In the genomic region with DNA sequence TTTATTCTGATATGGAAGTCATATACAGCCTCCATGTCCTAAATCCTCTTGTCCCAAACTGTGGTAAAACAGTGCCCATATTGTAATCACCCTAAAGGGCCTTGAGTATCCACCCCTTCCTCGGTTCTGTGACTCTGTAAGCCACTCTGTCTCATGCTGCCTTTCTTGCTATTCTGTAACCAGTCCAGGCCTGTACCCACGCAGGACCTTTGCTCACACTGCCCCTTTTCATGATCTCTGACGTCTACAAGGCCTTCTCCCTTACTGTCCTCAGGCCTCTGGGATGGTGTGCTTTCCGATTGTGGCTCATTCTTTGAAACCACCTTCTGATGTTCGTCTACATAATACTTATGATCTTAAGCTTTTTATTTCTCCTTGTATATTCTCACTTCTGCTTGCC, we compare ENCODE assay signal across 14 mouse cellular contexts. TPM values are rescaled to one million over a fixed set of nuclear protein-coding genes. Genes with fewer than 3 reads are reported as not detected.
DNase-seq lines count a peak whose midpoint lies in the region; ATAC-seq lines count a peak whose summit lies in the region.
"Had no signal": no experiment of that assay in that cellular context is flagged by ENCODE, and none has a peak within 500 bp of the region (broad histone marks: within the 10 kb centered on the region; RNA-seq: fewer than 3 reads in every experiment).

No protein-coding gene starts in this region.

- no peak overlapping the region for H3K27ac ChIP-seq in heart, embryonic 13.5 days (replicated peaks)
- no peak overlapping the region for H3K27ac ChIP-seq in limb, embryonic 13.5 days
- H3K27ac ChIP-seq in limb, embryonic 10.5 days = no peak overlapping the region
- H3K27ac ChIP-seq in midbrain, embryonic 13.5 days = no peak overlapping the region
- H3K27ac ChIP-seq in midbrain, embryonic 16.5 days (ENCODE audit: low read length) = no peak overlapping the region
- H3K27ac ChIP-seq in macrophage = no peak overlapping the region

- no peak overlapping the region for H3K4me3 ChIP-seq in heart, embryonic 13.5 days
- no peak overlapping the region for H3K4me3 ChIP-seq in limb, embryonic 13.5 days
- no peak overlapping the region for H3K4me3 ChIP-seq in limb, embryonic 10.5 days
- 0 out of 2 replicates have a peak overlapping the region, but pooled peaks have one; percentile 83 for H3K4me3 ChIP-seq in midbrain, embryonic 13.5 days (replicated peaks)
- no peak overlapping the region for H3K4me3 ChIP-seq in midbrain, embryonic 16.5 days (ENCODE audit: low read depth, low read length)
- H3K4me3 ChIP-seq in macrophage (ENCODE audit: inconsistent target) = peak overlapping the region; percentile 80; the same call in 1 of the 2 replicates

- no peak for ATAC-seq in heart, embryonic 13.5 days (ENCODE audit: extremely low read depth, insufficient number of reproducible peaks, low FRiP score, low TSS enrichment)
- ATAC-seq in limb, embryonic 13.5 days (ENCODE audit: low FRiP score, low read depth) = no peak
- no peak for ATAC-seq in midbrain, embryonic 13.5 days
- ATAC-seq in midbrain, embryonic 16.5 days = no peak

- peaks cover 59% of the 10 kb centered on the region for H3K79me2 ChIP-seq in macrophage (ENCODE audit: inconsistent target)

- WGBS in heart, embryonic 13.5 days = 78% methylated on average over 5 of the region's 5 CpGs
- WGBS in limb, embryonic 13.5 days = 74% methylated on average over 5 of the region's 5 CpGs
- 90% methylated on average over 5 of the region's 5 CpGs for WGBS in limb, embryonic 10.5 days
- WGBS in midbrain, embryonic 13.5 days = 83% methylated on average over 5 of the region's 5 CpGs
- WGBS in midbrain, embryonic 16.5 days = 79% methylated on average over 5 of the region's 5 CpGs
- 91% methylated on average over 5 of the region's 5 CpGs for WGBS in macrophage (ENCODE audit: missing documents)

- 0 out of 2 replicates have a peak, but pooled peaks cover 3% of the 10 kb centered on the region for H3K36me3 ChIP-seq in heart, embryonic 13.5 days
- no peaks in the 10 kb centered on the region; the same call in 1 of the 2 replicates for H3K36me3 ChIP-seq in limb, embryonic 13.5 days
- H3K36me3 ChIP-seq in limb, embryonic 10.5 days = no peaks in the 10 kb centered on the region
- H3K36me3 ChIP-seq in midbrain, embryonic 13.5 days = no peaks in the 10 kb centered on the region
- H3K36me3 ChIP-seq in midbrain, embryonic 16.5 days (ENCODE audit: control insufficient read depth, insufficient read depth, low read length) = no peaks in the 10 kb centered on the region
- peaks cover 7% of the 10 kb centered on the region for H3K36me3 ChIP-seq in macrophage (ENCODE audit: inconsistent target)

- no peak overlapping the region for H3K9ac ChIP-seq in heart, embryonic 13.5 days
- no peak overlapping the region for H3K9ac ChIP-seq in limb, embryonic 13.5 days
- no peak overlapping the region for H3K9ac ChIP-seq in midbrain, embryonic 13.5 days (replicated peaks)
- no peak overlapping the region for H3K9ac ChIP-seq in midbrain, embryonic 16.5 days (ENCODE audit: low read depth, low read length)

- peak overlapping the region; percentile 78; the same call in 1 of the 2 replicates for H3K4me2 ChIP-seq in heart, embryonic 13.5 days
- peak overlapping the region; percentile 68; the same call in 1 of the 2 replicates for H3K4me2 ChIP-seq in limb, embryonic 13.5 days (replicated peaks)
- no peak overlapping the region; the same call in 1 of the 2 replicates for H3K4me2 ChIP-seq in midbrain, embryonic 13.5 days (replicated peaks)
- no peak overlapping the region for H3K4me2 ChIP-seq in midbrain, embryonic 16.5 days (ENCODE audit: low read length)

- H3K27me3 ChIP-seq in heart, embryonic 13.5 days (replicated peaks) = no peaks in the 10 kb centered on the region
- H3K27me3 ChIP-seq in limb, embryonic 13.5 days = no peaks in the 10 kb centered on the region
- H3K27me3 ChIP-seq in limb, embryonic 10.5 days (ENCODE audit: low read depth, poor library complexity, severe bottlenecking) = no peaks in the 10 kb centered on the region
- H3K27me3 ChIP-seq in midbrain, embryonic 13.5 days = no peaks in the 10 kb centered on the region
- no peaks in the 10 kb centered on the region for H3K27me3 ChIP-seq in midbrain, embryonic 16.5 days (ENCODE audit: control insufficient read depth, insufficient read depth, low read depth, low read length)

- intact Hi-C loops in heart, postnatal 14 days (cut with DNase I) = loop anchor here (10.0 kb wide), 1 partner anchor 914 kb away; a partner anchor contains a TSS

- no peaks in the 10 kb centered on the region for H3K9me3 ChIP-seq in heart, embryonic 13.5 days
- no peaks in the 10 kb centered on the region for H3K9me3 ChIP-seq in limb, embryonic 13.5 days
- H3K9me3 ChIP-seq in limb, embryonic 10.5 days (replicated peaks) = no peaks in the 10 kb centered on the region
- H3K9me3 ChIP-seq in midbrain, embryonic 13.5 days = no peaks in the 10 kb centered on the region
- H3K9me3 ChIP-seq in midbrain, embryonic 16.5 days (replicated peaks; ENCODE audit: control insufficient read depth, low read length, poor library complexity, severe bottlenecking) = no peaks in the 10 kb centered on the region
- H3K9me3 ChIP-seq: G1E had no signal

- no peak for DNase-seq in heart, postnatal 14 days
- no peak for DNase-seq in limb, embryonic 10.5 days (ENCODE audit: low spot score)
- no peak for DNase-seq in layer of hippocampus, postnatal 25 days (ENCODE audit: extremely low spot score in 1 of 2, low spot score in 1 of 2)
- DNase-seq: adrenal gland, postnatal 10 days; cerebellum, postnatal 10 days; heart, adult 11 months; layer of hippocampus, postnatal 36 days; left cerebral cortex, postnatal 4 days had no signal

- H3K4me1 ChIP-seq in heart, embryonic 13.5 days = peaks cover 8% of the 10 kb centered on the region
- H3K4me1 ChIP-seq in limb, embryonic 13.5 days = peaks cover 10% of the 10 kb centered on the region
- peaks cover 6% of the 10 kb centered on the region for H3K4me1 ChIP-seq in limb, embryonic 10.5 days
- peaks cover 10% of the 10 kb centered on the region for H3K4me1 ChIP-seq in midbrain, embryonic 13.5 days (replicated peaks)
- peaks cover 9% of the 10 kb centered on the region for H3K4me1 ChIP-seq in midbrain, embryonic 16.5 days (ENCODE audit: control insufficient read depth, insufficient read depth, low read length)

RNA-seq across cellular contexts. Expression of a gene that starts 1.4 kb away (rescaled TPM):
- 41.5 and 43.0 TPM in 2 replicates for polyA plus RNA-seq in heart, embryonic 13.5 days (2015; fragmentation: Nextera tagmentation; extraction: Ambion mirVana)
- total RNA-seq in heart, postnatal 14 days (2021) = 10 to 100 TPM; 32.7 to 35.2 TPM
- 70.1 and 71.0 TPM in 2 replicates for polyA plus RNA-seq in limb, embryonic 13.5 days (2015; fragmentation: Nextera tagmentation; extraction: Ambion mirVana)
- polyA plus RNA-seq in limb, embryonic 10.5 days (2016; fragmentation: Nextera tagmentation; extraction: Ambion mirVana) = 53.7 and 62.0 TPM in 2 replicates
- 113 and 118 TPM in 2 replicates for polyA plus RNA-seq in midbrain, embryonic 13.5 days (2015; fragmentation: Nextera tagmentation; extraction: Ambion mirVana)
- 130 and 133 TPM in 2 replicates for polyA plus RNA-seq in midbrain, embryonic 16.5 days (2015; fragmentation: Nextera tagmentation; extraction: Ambion mirVana)
- 100 to 1,000 TPM in 23 of 26 experiments, 10 to 100 TPM in 3; 71.8 to 278 (median 190) TPM for total RNA-seq in macrophage (2018; cell fraction: chromatin; rRNA removed)
- total RNA-seq in macrophage (2018; cell fraction: cytosol; rRNA removed) = 10 to 100 TPM; 68.6 to 93.1 (median 78.9) TPM
- total RNA-seq in macrophage (2018; cell fraction: nucleus; rRNA removed) = 100 to 1,000 TPM in 17 of 26 experiments, 10 to 100 TPM in 9; 61.6 to 207 (median 108) TPM
- 64.4 to 115 TPM (median 84.3 TPM) in 3 replicates for polyA plus RNA-seq in macrophage (2018)
- 100 to 1,000 TPM; 145 to 153 TPM for total RNA-seq in layer of hippocampus, postnatal 25 days (2021)

Comparison
In these comparisons a context has a peak if more than half of its experiments do, and no peak if none do; other contexts are left out.
1. H3K4me3 ChIP-seq: peak in midbrain, embryonic 13.5 days (single experiment) and macrophage (single experiment); none in heart, embryonic 13.5 days (single experiment), limb, embryonic 13.5 days (single experiment), limb, embryonic 10.5 days (single experiment) and midbrain, embryonic 16.5 days (single experiment).
2. H3K4me2 ChIP-seq: peak in heart, embryonic 13.5 days (single experiment) and limb, embryonic 13.5 days (single experiment); none in midbrain, embryonic 13.5 days (single experiment) and midbrain, embryonic 16.5 days (single experiment).